Mouse (Mus musculus) frontal cortex, postnatal 10 days (tissue): ENCODE data around the gene Spsb4.

ENCODE experiments used
- DNase-seq, 2 experiments: peaks; one replicate each; pipeline ENCODE4 v3.0.0; 2022; ENCODE audit warnings: low spot score in 2 of 2, mixed read lengths in 1 of 2

Spsb4 gene

GRCm38 (mm10) chr9:96904360-96905355 lies 114.0 kb downstream of the Spsb4 start:
- DNase-seq = no peak

- DNase-seq = no peak
These were observed 118.9 kb downstream of the Spsb4 start for GRCm38 (mm10) chr9:96899717-96900116.

- DNase-seq = no peak
These were observed 119.6 kb downstream of the Spsb4 start for GRCm38 (mm10) chr9:96899004-96899403.

GRCm38 (mm10) chr9:96896690-96897089 lies 122.0 kb downstream of the Spsb4 start:
- DNase-seq = no peak

- no peak for DNase-seq
These were observed 125.1 kb downstream of the Spsb4 start for GRCm38 (mm10) chr9:96893582-96893981.
